Mouse (Mus musculus) myocyte (in vitro differentiated cells): ENCODE results near the gene Lpar6. TPM values are rescaled to one million over a fixed set of nuclear protein-coding genes. Genes with fewer than 3 reads are reported as not detected.

Source experiments
- H3K27me3 ChIP-seq: one replicate; pipeline ENCODE4 v1.6.1; 2011; ENCODE audit not compliant: control insufficient read depth, insufficient read depth, insufficient read length
- H3K36me3 ChIP-seq: one replicate; pipeline ENCODE4 v1.6.1; 2011; ENCODE audit not compliant: control insufficient read depth, insufficient read depth
- H3K4me2 ChIP-seq: one replicate; pipeline ENCODE4 v1.6.1; 2011; ENCODE audit warnings: low read depth, control low read depth
- H3K4me3 ChIP-seq: one replicate; pipeline ENCODE4 v1.5.1; 2011; ENCODE audit warnings: mild to moderate bottlenecking, control low read depth, moderate library complexity
- H3K79me2 ChIP-seq: one replicate; pipeline ENCODE4 v1.6.1; 2011; ENCODE audit not compliant: control insufficient read depth, insufficient read depth
- H3ac ChIP-seq: one replicate; pipeline ENCODE4 v1.6.1; 2011; ENCODE audit not compliant: control insufficient read depth, insufficient read length
- CEBPB ChIP-seq: IDR thresholded peaks from 2 replicates; pipeline ENCODE4 v1.6.1; 2011; ENCODE audit warnings: mild to moderate bottlenecking, moderate library complexity; ENCODE audit not compliant: poor library complexity, insufficient read depth, severe bottlenecking
- E2F4 ChIP-seq: IDR thresholded peaks from one replicate; pipeline ENCODE4 v1.6.1; 2011; ENCODE audit warnings: mild to moderate bottlenecking, control low read depth, moderate library complexity; ENCODE audit not compliant: insufficient read depth
- MAX ChIP-seq: IDR thresholded peaks from one replicate; pipeline ENCODE4 v1.6.1; 2011; ENCODE audit warnings: low read depth, mild to moderate bottlenecking, control low read depth
- MYOD1 ChIP-seq, 3 experiments: IDR thresholded peaks; one replicate each; pipeline ENCODE4 v1.6.1; 2011; ENCODE audit warnings: control low read depth in 2 of 3, low read depth in 2 of 3, mild to moderate bottlenecking in 2 of 3, moderate library complexity in 1 of 3; ENCODE audit not compliant: insufficient read length in 2 of 3, control insufficient read depth in 1 of 3
- MYOG ChIP-seq, 3 experiments: IDR thresholded peaks; one replicate each; pipeline ENCODE4 v1.6.1; 2011; ENCODE audit warnings: control low read depth in 2 of 3, low read depth in 2 of 3, mild to moderate bottlenecking in 2 of 3; ENCODE audit not compliant: insufficient read length in 2 of 3, control insufficient read depth in 1 of 3, insufficient read depth in 1 of 3
- POLR2A ChIP-seq: IDR thresholded peaks from one replicate; pipeline ENCODE4 v1.6.1; 2011; ENCODE audit warnings: low read depth, mild to moderate bottlenecking, control low read depth, moderate library complexity; ENCODE audit not compliant: insufficient read length
- POLR2AphosphoS2 ChIP-seq: IDR thresholded peaks from one replicate; pipeline ENCODE4 v1.6.1; 2011; ENCODE audit warnings: low read depth, control low read depth; ENCODE audit not compliant: insufficient read length
- REST ChIP-seq: IDR thresholded peaks from one replicate; pipeline ENCODE4 v1.6.1; 2011; ENCODE audit warnings: mild to moderate bottlenecking, control low read depth, moderate library complexity; ENCODE audit not compliant: insufficient read depth, insufficient read length
- SRF ChIP-seq: IDR thresholded peaks from one replicate; pipeline ENCODE4 v1.6.1; 2011; ENCODE audit warnings: low read depth; ENCODE audit not compliant: control insufficient read depth, insufficient read length
- TCF12 ChIP-seq: IDR thresholded peaks from one replicate; pipeline ENCODE4 v1.6.1; 2011; ENCODE audit warnings: mild to moderate bottlenecking, control low read depth; ENCODE audit not compliant: poor library complexity, insufficient read depth, severe bottlenecking
- TCF3 ChIP-seq: IDR thresholded peaks from one replicate; pipeline ENCODE4 v1.6.1; 2011; ENCODE audit warnings: low read depth, control low read depth; ENCODE audit not compliant: insufficient read length
- USF1 ChIP-seq: IDR thresholded peaks from one replicate; pipeline ENCODE4 v1.6.1; 2011; ENCODE audit warnings: low read depth, mild to moderate bottlenecking, control low read depth, moderate library complexity
- polyA plus RNA-seq: library from polyadenylated mRNA; unstranded; fragments of >200 nt; fragmentation: generic; extraction: Trizol; gene quantifications from one replicate; pipeline ENCODE4 v1.2.1, GENCODE M21; 2012; ENCODE audit warnings: missing spikeins

Lpar6 gene
- polyA plus RNA-seq, 1 experiment, result 0.59 TPM

DNA sequence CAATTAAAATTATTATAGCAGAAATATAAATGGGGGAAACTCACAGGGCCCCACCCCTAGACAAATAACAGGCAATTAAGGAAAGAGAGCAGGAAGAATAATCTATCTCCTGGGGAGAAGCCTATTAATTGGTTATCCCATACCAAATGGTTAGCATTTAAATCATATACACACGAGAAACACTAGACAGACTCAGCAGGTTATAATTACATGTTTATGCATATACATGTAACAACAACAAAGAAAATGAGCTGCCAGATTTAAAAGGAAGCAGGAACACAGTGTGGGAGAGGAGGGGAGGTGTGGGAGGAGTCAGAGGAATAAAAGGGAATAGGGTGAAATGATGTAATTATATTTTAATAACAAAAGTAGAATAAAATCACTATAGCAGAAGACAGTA, 54.7 kb downstream of the Lpar6 start:
- H3K79me2 ChIP-seq, result no peaks in the 10 kb centered on the region
- TF ChIP-seq MAX (no peak), TCF3 (no peak), POLR2A (no peak), TCF12 (no peak), E2F4 (no peak), MYOD1 (IDR thresholded peaks at IDR 0.05; ENCODE audit: control insufficient read depth in 1 of 3, insufficient read length in 2 of 3, low read depth in 2 of 3) (no peak), CEBPB (no peak), REST (no peak), POLR2AphosphoS2 (no peak), USF1 (no peak), SRF (no peak), MYOG (IDR thresholded peaks at IDR 0.05; ENCODE audit: control insufficient read depth in 1 of 3, insufficient read depth in 1 of 3, insufficient read length in 2 of 3, low read depth in 2 of 3) (no peak)
- H3K4me3 ChIP-seq, result no peak overlapping the region
- no peak overlapping the region for H3K4me2 ChIP-seq
- H3ac ChIP-seq, result no peak overlapping the region
- no peaks in the 10 kb centered on the region for H3K27me3 ChIP-seq
- peaks cover 28% of the 10 kb centered on the region for H3K36me3 ChIP-seq

Other genes starting within 250 kb of the Lpar6 start
- gene Cysltr2, start 188.8 kb upstream of the Lpar6 start, polyA plus RNA-seq, result not detected
- gene Rcbtb2, start 114.9 kb upstream of the Lpar6 start, polyA plus RNA-seq, result 11.8 TPM
- gene Rb1, start 87.9 kb downstream of the Lpar6 start, polyA plus RNA-seq, result 14.2 TPM
- gene Itm2b, start 147.4 kb downstream of the Lpar6 start, polyA plus RNA-seq, result 530 TPM